Mouse (Mus musculus): ENCODE data around the gene Mier2. TPM values are rescaled to one million over a fixed set of nuclear protein-coding genes. Genes with fewer than 3 reads are reported as not detected.

The Mier2 gene
- 10 to 100 TPM; 21.6 to 80.1 (median 46.1) TPM for total RNA-seq (2018; cell fraction: chromatin; rRNA removed)
- 10 to 100 TPM in 17 of 26 experiments, 1 to 10 TPM in 9; 4.2 to 16.8 (median 11.8) TPM for total RNA-seq (2018; cell fraction: cytosol; rRNA removed)
- 10 to 100 TPM; 13.6 to 74.0 (median 23.2) TPM for total RNA-seq (2018; cell fraction: nucleus; rRNA removed)
- 4.8 to 16.5 TPM (median 12.6 TPM) in 3 replicates for polyA plus RNA-seq (2018)

GRCm38 (mm10) chr10:79554330-79555237 lies at the start of gene Mier2:
Mier2 (minus strand) TSS chr10:79555199.
- Histone ChIP-seq H3K79me2 (ENCODE audit: inconsistent target) (peaks cover 39% of the 10 kb centered on the region), H3K36me3 (ENCODE audit: inconsistent target) (peaks cover 8% of the 10 kb centered on the region; the same call in 1 of the 2 replicates), H3K27ac (no peak within 1 kb of the TSS), H3K4me3 (ENCODE audit: inconsistent target) (peak within 1 kb of the TSS; percentile 40)
- 1% methylated on average over 74 of the region's 108 CpGs for WGBS (ENCODE audit: missing documents)

- Histone ChIP-seq H3K36me3 (ENCODE audit: inconsistent target) (no peaks in the 10 kb centered on the region), H3K4me3 (ENCODE audit: inconsistent target) (no peak overlapping the region), H3K79me2 (ENCODE audit: inconsistent target) (no peaks in the 10 kb centered on the region), H3K27ac (no peak overlapping the region)
- WGBS (ENCODE audit: missing documents): 92% methylated on average over 4 of the region's 4 CpGs
Observed at GRCm38 (mm10) chr10:79597936-79598230, 42.9 kb upstream of the Mier2 start.

- no peaks in the 10 kb centered on the region for H3K79me2 ChIP-seq (ENCODE audit: inconsistent target)
- no peaks in the 10 kb centered on the region for H3K36me3 ChIP-seq (ENCODE audit: inconsistent target)
- WGBS (ENCODE audit: missing documents): 21% methylated on average over 13 of the region's 13 CpGs
- H3K4me3 ChIP-seq (ENCODE audit: inconsistent target): no peak overlapping the region
- H3K27ac ChIP-seq: no peak overlapping the region
Observed at GRCm38 (mm10) chr10:79597051-79597935, 42.3 kb upstream of the Mier2 start.

- WGBS (ENCODE audit: missing documents): 71% methylated on average over 8 of the region's 8 CpGs
- no peak overlapping the region for H3K4me3 ChIP-seq (ENCODE audit: inconsistent target)
- H3K79me2 ChIP-seq (ENCODE audit: inconsistent target): no peaks in the 10 kb centered on the region
- no peaks in the 10 kb centered on the region for H3K36me3 ChIP-seq (ENCODE audit: inconsistent target)
- no peak overlapping the region for H3K27ac ChIP-seq
Observed at GRCm38 (mm10) chr10:79595590-79595929, 40.6 kb upstream of the Mier2 start.

GRCm38 (mm10) chr10:79594872-79595589 lies 40.0 kb upstream of the Mier2 start:
- Histone ChIP-seq H3K79me2 (ENCODE audit: inconsistent target) (no peaks in the 10 kb centered on the region), H3K27ac (no peak overlapping the region), H3K36me3 (ENCODE audit: inconsistent target) (no peaks in the 10 kb centered on the region), H3K4me3 (ENCODE audit: inconsistent target) (no peak overlapping the region)
- 18% methylated on average over 17 of the region's 17 CpGs for WGBS (ENCODE audit: missing documents)

GRCm38 (mm10) chr10:79594111-79594510 lies 39.1 kb upstream of the Mier2 start:
- 3% methylated on average over 5 of the region's 6 CpGs for WGBS (ENCODE audit: missing documents)
- no peak overlapping the region for H3K4me3 ChIP-seq (ENCODE audit: inconsistent target)
- H3K36me3 ChIP-seq (ENCODE audit: inconsistent target): no peaks in the 10 kb centered on the region
- no peak overlapping the region for H3K27ac ChIP-seq
- no peaks in the 10 kb centered on the region for H3K79me2 ChIP-seq (ENCODE audit: inconsistent target)

GRCm38 (mm10) chr10:79590702-79591101 lies 35.7 kb upstream of the Mier2 start:
- Histone ChIP-seq H3K79me2 (ENCODE audit: inconsistent target) (no peaks in the 10 kb centered on the region), H3K27ac (no peak overlapping the region), H3K36me3 (ENCODE audit: inconsistent target) (no peaks in the 10 kb centered on the region), H3K4me3 (ENCODE audit: inconsistent target) (no peak overlapping the region)
- 22% methylated on average over 1 of the region's 1 CpGs for WGBS (ENCODE audit: missing documents)

GRCm38 (mm10) chr10:79587752-79588126 lies 32.7 kb upstream of the Mier2 start:
- 52% methylated on average over 4 of the region's 4 CpGs for WGBS (ENCODE audit: missing documents)
- no peak overlapping the region for H3K27ac ChIP-seq
- H3K36me3 ChIP-seq (ENCODE audit: inconsistent target): no peaks in the 10 kb centered on the region
- H3K79me2 ChIP-seq (ENCODE audit: inconsistent target): no peaks in the 10 kb centered on the region
- H3K4me3 ChIP-seq (ENCODE audit: inconsistent target): no peak overlapping the region

GRCm38 (mm10) chr10:79587061-79587751 lies 32.2 kb upstream of the Mier2 start, which contains the start of gene Theg:
Theg (minus strand) TSS chr10:79587331.
- no peaks in the 10 kb centered on the region for H3K79me2 ChIP-seq (ENCODE audit: inconsistent target)
- H3K36me3 ChIP-seq (ENCODE audit: inconsistent target): no peaks in the 10 kb centered on the region
- 93% methylated on average over 5 of the region's 5 CpGs for WGBS (ENCODE audit: missing documents)
- no peak within 1 kb of the TSS for H3K27ac ChIP-seq
- H3K4me3 ChIP-seq (ENCODE audit: inconsistent target): no peak within 1 kb of the TSS

- Histone ChIP-seq H3K4me3 (ENCODE audit: inconsistent target) (no peak overlapping the region), H3K27ac (no peak overlapping the region), H3K36me3 (ENCODE audit: inconsistent target) (no peaks in the 10 kb centered on the region), H3K79me2 (ENCODE audit: inconsistent target) (no peaks in the 10 kb centered on the region)
- 95% methylated on average over 7 of the region's 8 CpGs for WGBS (ENCODE audit: missing documents)
Observed at GRCm38 (mm10) chr10:79586243-79586642, 31.2 kb upstream of the Mier2 start.

- H3K36me3 ChIP-seq (ENCODE audit: inconsistent target): no peaks in the 10 kb centered on the region
- no peak overlapping the region for H3K27ac ChIP-seq
- no peaks in the 10 kb centered on the region for H3K79me2 ChIP-seq (ENCODE audit: inconsistent target)
- 94% methylated on average over 5 of the region's 5 CpGs for WGBS (ENCODE audit: missing documents)
- H3K4me3 ChIP-seq (ENCODE audit: inconsistent target): no peak overlapping the region
Observed at GRCm38 (mm10) chr10:79585723-79586122, 30.7 kb upstream of the Mier2 start.

GRCm38 (mm10) chr10:79585136-79585535 lies 30.1 kb upstream of the Mier2 start:
- 94% methylated on average over 6 of the region's 6 CpGs for WGBS (ENCODE audit: missing documents)
- H3K4me3 ChIP-seq (ENCODE audit: inconsistent target): no peak overlapping the region
- H3K36me3 ChIP-seq (ENCODE audit: inconsistent target): no peaks in the 10 kb centered on the region
- no peaks in the 10 kb centered on the region for H3K79me2 ChIP-seq (ENCODE audit: inconsistent target)
- no peak overlapping the region for H3K27ac ChIP-seq

GRCm38 (mm10) chr10:79584426-79584825 lies 29.4 kb upstream of the Mier2 start:
- 66% methylated on average over 9 of the region's 9 CpGs for WGBS (ENCODE audit: missing documents)
- Histone ChIP-seq H3K4me3 (ENCODE audit: inconsistent target) (no peak overlapping the region), H3K79me2 (ENCODE audit: inconsistent target) (no peaks in the 10 kb centered on the region), H3K27ac (no peak overlapping the region), H3K36me3 (ENCODE audit: inconsistent target) (no peaks in the 10 kb centered on the region)

- no peak overlapping the region for H3K4me3 ChIP-seq (ENCODE audit: inconsistent target)
- no peak overlapping the region for H3K27ac ChIP-seq
- no peaks in the 10 kb centered on the region for H3K36me3 ChIP-seq (ENCODE audit: inconsistent target)
- 87% methylated on average over 7 of the region's 7 CpGs for WGBS (ENCODE audit: missing documents)
- H3K79me2 ChIP-seq (ENCODE audit: inconsistent target): no peaks in the 10 kb centered on the region
Observed at GRCm38 (mm10) chr10:79584021-79584420, 29.0 kb upstream of the Mier2 start.

Data from macrophage (primary cell).